Mouse (Mus musculus) bone marrow macrophage, adult 2 months (primary cell): Measurements from ENCODE around the gene Dnah2. TPM values are rescaled to one million over a fixed set of nuclear protein-coding genes. Genes with fewer than 3 reads are reported as not detected.

Source experiments
- H3K27ac ChIP-seq: 2 replicates; pipeline ENCODE4 v1.5.1; 2012; ENCODE audit warnings: low read depth, low read length; ENCODE audit not compliant: insufficient read depth
- H3K4me1 ChIP-seq: 2 replicates; pipeline ENCODE4 v1.6.1; 2012; ENCODE audit warnings: low read length; ENCODE audit not compliant: control insufficient read depth, insufficient read depth
- H3K4me3 ChIP-seq: 2 replicates; pipeline ENCODE4 v1.5.1; 2012; ENCODE audit warnings: mild to moderate bottlenecking, low read length, moderate library complexity; ENCODE audit not compliant: insufficient read depth
- CTCF ChIP-seq: IDR thresholded peaks from 2 replicates; pipeline ENCODE4 v1.5.1; 2012; ENCODE audit warnings: low read depth, mild to moderate bottlenecking, low read length, moderate library complexity
- POLR2A ChIP-seq: IDR thresholded peaks from 2 replicates; pipeline ENCODE4 v1.6.1; 2012; ENCODE audit warnings: mild to moderate bottlenecking, low read depth, low read length, borderline replicate concordance
- polyA plus RNA-seq: library from polyadenylated mRNA; stranded (reverse); fragments of >200 nt; gene quantifications from 2 replicates; pipeline ENCODE4 v1.2.4, GENCODE M21; 2012; ENCODE audit not compliant: missing spikeins, insufficient read depth, insufficient read length

The Dnah2 gene
- polyA plus RNA-seq, 1 experiment, result 0.72 TPM

DNA sequence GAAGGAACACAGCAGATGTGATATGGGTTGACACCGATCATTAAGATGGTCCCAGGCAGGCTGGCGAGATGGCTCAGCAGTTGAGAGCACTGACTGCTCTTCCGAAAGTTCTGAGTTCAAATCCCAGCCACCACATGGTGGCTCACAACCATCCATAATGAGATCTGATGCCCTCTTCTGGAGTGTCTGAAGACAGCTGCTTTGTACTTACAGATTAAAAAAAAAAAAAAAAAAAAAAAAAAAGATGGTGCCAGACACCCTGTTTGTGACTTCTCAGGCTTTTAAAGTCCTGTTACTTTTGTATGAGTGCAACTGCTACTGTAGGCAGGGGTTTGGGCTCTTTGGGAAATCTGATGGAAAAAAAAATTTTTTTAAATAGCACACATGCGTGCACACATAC is 160.2 kb downstream of the Dnah2 start:
- TF ChIP-seq POLR2A (no peak), CTCF (no peak)
- Histone ChIP-seq H3K27ac (no peak overlapping the region), H3K4me1 (0 out of 2 replicates have a peak, but pooled peaks cover 3% of the 10 kb centered on the region), H3K4me3 (no peak overlapping the region)

DNA sequence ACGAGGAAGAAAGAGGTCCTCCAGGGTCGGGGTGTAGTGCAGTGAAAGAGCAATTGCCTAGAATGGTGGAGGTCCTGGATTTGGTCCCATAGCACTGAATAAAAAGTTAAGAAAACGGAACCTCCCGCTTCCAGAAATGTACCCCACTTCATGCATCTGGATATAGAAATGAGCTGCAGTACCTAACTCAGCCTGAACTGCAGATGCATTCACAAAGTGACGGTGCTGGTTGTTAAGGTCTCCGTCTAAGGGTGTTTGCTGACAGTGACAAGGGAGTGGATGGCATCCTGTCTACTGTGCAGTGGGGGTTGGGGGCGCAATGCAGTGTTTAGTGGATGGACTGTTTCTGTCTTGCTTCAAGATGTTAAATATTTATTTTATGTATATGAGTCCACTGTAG is 162.2 kb downstream of the Dnah2 start:
- 0 out of 2 replicates have a peak, but pooled peaks cover 3% of the 10 kb centered on the region for H3K4me1 ChIP-seq
- no peak overlapping the region for H3K27ac ChIP-seq
- TF ChIP-seq CTCF, result no peak
- no peak for TF ChIP-seq POLR2A
- H3K4me3 ChIP-seq, result no peak overlapping the region

DNA sequence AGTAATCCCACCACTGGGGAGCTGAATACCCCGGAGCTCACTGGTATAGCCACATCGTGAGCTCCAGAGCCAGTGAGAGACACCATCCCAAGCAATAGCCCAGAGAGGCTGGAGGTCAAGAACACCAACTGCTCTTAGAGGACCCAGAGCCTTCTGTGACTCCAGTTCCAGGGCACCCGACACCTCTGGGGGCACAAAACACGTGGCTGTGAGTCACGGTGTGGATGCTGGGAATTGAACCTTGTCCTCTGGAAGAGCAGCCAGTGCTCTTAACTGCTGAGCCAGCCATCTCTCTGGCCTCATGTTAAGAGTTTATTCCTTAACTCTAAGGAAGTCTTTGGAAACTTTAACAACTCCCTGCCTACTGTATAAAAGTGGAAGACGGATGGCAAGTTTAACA is 163.9 kb downstream of the Dnah2 start:
- peaks cover 8% of the 10 kb centered on the region for H3K4me1 ChIP-seq
- H3K4me3 ChIP-seq, result no peak overlapping the region
- TF ChIP-seq POLR2A (no peak), CTCF (no peak)
- H3K27ac ChIP-seq, result no peak overlapping the region

DNA sequence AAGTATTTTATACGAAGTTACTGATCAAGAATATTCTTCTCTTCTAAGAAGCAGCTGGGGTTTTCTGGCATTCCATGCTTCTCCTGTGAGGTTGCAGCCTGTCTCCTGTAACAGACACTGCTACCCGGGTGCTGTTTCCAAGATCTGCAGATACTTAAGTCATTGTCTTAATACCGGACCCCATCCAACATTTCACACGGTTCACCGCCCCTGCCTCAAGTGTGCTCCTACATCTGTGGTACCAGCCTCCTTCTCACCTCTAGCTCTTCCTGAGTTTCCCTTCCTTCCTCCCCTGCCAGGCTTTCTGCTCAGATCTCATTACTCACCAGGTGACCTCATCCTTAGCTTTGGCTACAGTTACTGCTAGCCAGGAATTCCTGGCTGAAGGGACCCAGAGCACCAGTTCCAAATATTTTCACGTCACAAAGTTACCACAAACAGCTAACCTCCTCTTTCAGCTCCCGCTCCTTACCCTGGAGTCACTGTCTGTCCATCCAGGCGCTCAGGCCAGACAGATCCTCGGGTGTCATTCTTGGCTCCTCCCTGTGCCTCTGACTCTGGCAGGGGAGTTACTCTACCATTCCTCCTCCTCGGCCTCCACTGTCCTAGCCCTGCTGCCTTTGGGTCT is 166.3 kb downstream of the Dnah2 start:
- no peak for TF ChIP-seq POLR2A
- TF ChIP-seq CTCF, result no peak
- Histone ChIP-seq H3K4me3 (no peak overlapping the region), H3K27ac (no peak overlapping the region), H3K4me1 (peaks cover 13% of the 10 kb centered on the region)

DNA sequence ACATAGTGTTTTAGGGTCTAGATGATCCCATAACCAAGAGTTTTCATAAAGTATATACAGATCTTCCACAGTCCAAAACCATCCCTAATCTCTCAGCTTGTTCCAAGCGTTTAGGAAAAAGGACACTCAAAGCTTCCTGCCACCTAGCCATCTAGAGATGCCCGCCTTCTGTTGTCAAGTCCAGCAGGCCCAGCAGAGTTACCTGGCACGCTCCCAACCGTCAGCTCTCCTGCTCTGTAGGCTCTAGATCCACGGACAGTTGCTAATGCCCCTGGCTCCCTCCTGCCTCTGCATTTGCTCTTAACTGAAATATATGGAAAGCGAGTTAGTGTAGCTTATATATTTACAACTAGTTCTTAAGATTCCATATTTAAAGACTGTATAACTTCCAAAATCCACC is 167.6 kb downstream of the Dnah2 start:
- Histone ChIP-seq H3K27ac (no peak overlapping the region), H3K4me3 (no peak overlapping the region), H3K4me1 (peaks cover 13% of the 10 kb centered on the region)
- no peak for TF ChIP-seq CTCF
- no peak for TF ChIP-seq POLR2A

DNA sequence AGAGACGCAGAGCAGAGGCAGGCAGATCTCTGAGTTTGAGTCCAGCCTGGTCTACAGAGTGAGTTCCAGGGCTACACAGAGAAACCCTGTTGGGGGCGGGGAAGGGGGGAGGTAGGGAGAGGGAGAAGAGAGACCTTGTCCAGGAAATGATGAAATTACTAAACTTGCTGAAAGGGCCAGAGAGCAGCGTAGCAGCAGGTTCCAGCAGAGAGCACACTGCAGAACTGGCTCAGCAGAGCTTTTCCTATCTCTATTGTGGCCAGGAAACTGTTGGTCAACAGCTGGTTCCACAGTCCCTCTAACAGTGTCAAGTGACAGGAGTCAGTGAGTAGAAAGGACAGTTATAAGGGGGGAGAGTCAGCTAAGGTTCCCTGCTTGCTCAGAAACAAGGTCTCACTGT is 169.3 kb downstream of the Dnah2 start:
- Histone ChIP-seq H3K4me1 (peaks cover 14% of the 10 kb centered on the region), H3K4me3 (no peak overlapping the region), H3K27ac (peak overlapping the region; percentile 66)
- TF ChIP-seq POLR2A, result no peak
- no peak for TF ChIP-seq CTCF

DNA sequence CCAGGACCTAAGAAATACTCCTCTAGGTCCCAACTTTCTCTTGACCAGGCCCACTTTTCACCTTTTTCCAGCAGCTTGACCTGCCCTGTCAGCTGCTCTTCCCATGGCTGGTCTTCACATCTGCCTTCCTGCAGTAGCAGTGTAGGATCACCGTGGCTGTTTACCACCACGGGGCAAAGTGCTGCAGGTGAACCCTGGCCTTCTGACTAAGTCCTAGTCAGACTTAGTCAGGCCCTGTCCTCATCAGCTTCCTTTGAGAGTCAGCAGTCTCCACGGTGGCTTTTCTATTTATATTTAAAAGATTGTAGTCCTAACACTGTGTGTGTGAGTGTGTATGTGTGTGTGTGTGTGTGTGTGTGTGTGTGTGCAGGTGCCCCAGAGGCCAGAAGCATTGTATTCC is 171.1 kb downstream of the Dnah2 start:
- no peak overlapping the region for H3K27ac ChIP-seq
- H3K4me1 ChIP-seq, result peaks cover 14% of the 10 kb centered on the region
- H3K4me3 ChIP-seq, result no peak overlapping the region
- no peak for TF ChIP-seq POLR2A

DNA sequence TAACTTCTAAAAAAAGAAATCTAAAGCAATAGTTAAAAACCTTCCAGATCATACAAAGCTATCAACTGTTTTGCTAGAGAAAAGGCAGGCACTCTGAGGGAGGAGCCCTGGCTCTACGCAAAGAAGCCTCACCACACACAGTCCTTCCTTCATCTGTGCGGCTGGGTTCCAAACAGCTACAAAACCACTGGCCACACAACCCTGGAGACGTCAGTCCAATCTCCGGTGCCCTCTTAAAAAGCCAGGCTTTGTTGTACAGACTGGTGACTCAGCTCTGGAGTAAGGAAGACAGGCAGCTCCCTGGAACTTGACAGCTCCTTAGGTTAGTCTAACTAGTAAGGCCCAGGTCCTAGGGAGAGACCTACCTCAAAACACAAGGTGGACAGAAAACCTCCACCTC is 173.3 kb downstream of the Dnah2 start:
- peaks cover 14% of the 10 kb centered on the region for H3K4me1 ChIP-seq
- TF ChIP-seq CTCF (no peak), POLR2A (no peak)
- no peak overlapping the region for H3K27ac ChIP-seq
- no peak overlapping the region for H3K4me3 ChIP-seq

DNA sequence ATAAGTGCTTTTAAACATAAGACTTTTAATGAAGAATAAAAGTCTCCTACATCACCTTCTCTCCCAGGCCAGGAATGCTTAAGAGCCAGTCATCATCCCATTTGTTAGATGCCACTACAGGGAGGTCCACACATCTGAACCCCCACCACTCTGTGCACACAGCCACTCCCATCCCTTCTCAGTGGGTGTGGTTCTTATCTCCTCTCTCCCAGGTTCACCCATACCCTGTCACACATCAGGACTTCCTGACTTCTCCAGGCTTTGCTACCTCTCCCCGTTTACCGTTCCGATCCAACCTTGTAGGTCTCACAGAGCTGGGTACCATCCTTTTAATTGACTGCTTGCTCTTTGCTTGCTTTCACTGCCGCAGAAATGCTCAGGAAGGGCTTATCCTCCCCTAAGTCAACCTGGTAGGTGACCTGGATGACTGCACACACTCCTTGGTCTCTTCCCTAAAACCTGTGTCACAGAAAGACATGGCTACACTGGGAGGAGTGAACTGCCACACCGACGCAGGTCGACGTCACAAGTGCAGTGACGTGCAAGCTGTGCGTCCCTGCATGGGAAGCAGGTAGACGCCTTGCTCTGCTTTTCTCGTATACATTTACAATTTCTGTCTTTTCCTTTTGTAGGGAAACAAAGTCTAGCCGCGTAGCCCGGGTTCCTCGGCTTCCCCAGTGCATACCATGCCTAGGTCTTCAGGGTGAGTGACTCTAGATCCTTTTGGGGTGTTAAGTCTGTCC is 175.5 kb downstream of the Dnah2 start:
- H3K4me3 ChIP-seq, result no peak overlapping the region
- no peak overlapping the region for H3K27ac ChIP-seq
- TF ChIP-seq CTCF, result no peak
- TF ChIP-seq POLR2A, result no peak
- H3K4me1 ChIP-seq, result peaks cover 2% of the 10 kb centered on the region; the same call in 1 of the 2 replicates

DNA sequence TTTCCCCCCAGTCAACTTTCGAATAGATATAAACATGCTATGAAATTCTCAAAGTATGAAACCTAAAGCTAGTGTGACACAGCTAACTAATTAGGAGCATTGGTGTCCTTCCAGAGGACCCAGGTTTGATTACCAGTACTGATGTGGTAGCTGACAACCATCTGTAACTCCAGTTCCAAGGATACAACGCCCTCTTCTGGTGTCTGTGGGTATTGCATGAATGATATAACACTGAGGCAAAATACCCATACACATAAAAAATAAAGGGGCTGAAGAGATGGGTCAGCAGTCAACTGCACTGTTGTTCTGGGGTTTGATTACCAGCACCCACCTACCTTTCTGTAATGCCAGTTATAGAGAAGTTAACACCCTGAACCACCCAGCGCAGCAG is 176.1 kb downstream of the Dnah2 start:
- no peak overlapping the region for H3K4me3 ChIP-seq
- peaks cover 2% of the 10 kb centered on the region; the same call in 1 of the 2 replicates for H3K4me1 ChIP-seq
- H3K27ac ChIP-seq, result no peak overlapping the region
- no peak for TF ChIP-seq POLR2A
- no peak for TF ChIP-seq CTCF
